Mouse (Mus musculus): ENCODE data around the gene Arhgef19. TPM values are rescaled to one million over a fixed set of nuclear protein-coding genes. Genes with fewer than 3 reads are reported as not detected.

The Arhgef19 gene
- polyA plus RNA-seq, 1 experiment from 2014 or later: 2.6 TPM

DNA sequence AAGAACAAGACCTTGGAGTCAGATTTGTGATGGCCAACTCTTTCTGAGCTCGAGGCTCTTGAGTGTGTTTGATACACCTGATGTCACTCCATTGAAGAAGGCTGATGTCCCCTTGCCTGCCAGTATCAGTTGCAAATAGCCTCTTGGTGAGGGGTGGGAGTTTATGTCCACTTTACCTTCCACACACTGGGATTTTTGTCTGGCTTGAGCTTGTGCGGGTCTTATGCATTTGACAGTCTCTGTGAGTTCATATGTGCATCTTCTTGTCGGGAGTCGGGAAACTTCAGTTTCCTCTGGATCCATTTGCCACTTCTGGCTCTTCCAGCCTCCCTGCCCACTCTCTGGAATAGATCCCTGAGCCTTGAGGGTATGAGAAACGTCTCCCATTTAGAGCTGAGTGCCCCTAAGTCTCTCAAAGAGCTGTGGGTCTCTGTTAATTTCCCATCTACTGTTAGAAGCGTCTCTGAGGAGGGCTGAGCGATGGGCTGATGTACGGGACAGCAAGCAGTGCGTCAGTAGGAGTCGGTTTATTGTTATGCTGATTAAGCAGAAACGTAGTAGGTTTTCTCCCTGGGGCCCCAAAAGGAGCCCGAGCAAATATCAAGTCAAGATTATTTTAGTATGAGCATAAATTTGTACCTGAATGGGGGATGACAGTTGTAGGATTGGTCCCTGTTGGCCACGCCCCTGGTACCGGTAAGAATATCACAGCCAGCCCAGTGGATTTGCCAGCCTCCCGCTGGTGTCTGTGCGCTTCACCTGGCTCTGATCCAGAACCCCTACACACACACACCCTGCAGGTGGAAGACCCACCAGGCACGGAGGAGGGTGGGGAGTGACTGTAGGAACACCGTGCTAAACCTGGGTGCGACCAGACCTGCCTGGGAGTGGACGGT, 559 bp upstream of the Arhgef19 start:
- Histone ChIP-seq H3K4me3 (peak overlapping the region; percentile 44), H3K4me2 (peak overlapping the region; percentile 82), H3K36me3 (no peaks in the 10 kb centered on the region), H3K27ac (ENCODE audit: poor library complexity, severe bottlenecking) (no peak overlapping the region), H3K4me1 (replicated peaks) (peaks cover 35% of the 10 kb centered on the region), H3K9me3 (replicated peaks) (no peaks in the 10 kb centered on the region), H3K9ac (peak overlapping the region; percentile 47; the same call in 1 of the 2 replicates), H3K27me3 (replicated peaks) (peaks cover 72% of the 10 kb centered on the region)
- 6% methylated on average over 20 of the region's 20 CpGs for WGBS
- ATAC-seq (ENCODE audit: insufficient number of reproducible peaks, low FRiP score): no peak

DNA sequence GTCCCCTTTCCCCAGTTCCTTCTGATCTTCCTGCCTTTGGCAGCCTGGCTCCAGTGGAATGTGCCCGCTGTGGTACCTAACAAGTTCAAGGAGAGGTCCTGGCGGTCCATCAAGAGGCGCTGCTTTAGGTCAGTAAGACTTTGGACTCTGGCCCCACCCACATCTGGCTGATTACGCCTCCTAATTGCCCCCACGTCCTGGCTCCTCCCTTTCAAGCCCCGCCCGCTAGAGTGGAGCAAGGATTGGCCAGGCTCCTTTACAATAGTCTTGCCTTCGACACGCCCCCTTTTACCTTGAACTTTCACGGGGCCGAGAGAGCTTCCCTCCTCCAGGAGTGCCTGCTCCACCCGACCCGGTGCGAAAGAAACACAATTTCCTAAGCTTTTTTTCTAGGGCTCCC, 1.3 kb downstream of the Arhgef19 start:
- Histone ChIP-seq H3K4me1 (replicated peaks) (peaks cover 42% of the 10 kb centered on the region), H3K27me3 (replicated peaks) (peaks cover 91% of the 10 kb centered on the region), H3K36me3 (no peaks in the 10 kb centered on the region), H3K9me3 (replicated peaks) (no peaks in the 10 kb centered on the region), H3K27ac (ENCODE audit: poor library complexity, severe bottlenecking) (no peak overlapping the region), H3K4me2 (peak overlapping the region; percentile 82), H3K4me3 (no peak overlapping the region), H3K9ac (no peak overlapping the region)
- peak; percentile 10; the same call in 1 of the 2 replicates for ATAC-seq (ENCODE audit: insufficient number of reproducible peaks, low FRiP score)
- WGBS: 2% methylated on average over 14 of the region's 14 CpGs

DNA sequence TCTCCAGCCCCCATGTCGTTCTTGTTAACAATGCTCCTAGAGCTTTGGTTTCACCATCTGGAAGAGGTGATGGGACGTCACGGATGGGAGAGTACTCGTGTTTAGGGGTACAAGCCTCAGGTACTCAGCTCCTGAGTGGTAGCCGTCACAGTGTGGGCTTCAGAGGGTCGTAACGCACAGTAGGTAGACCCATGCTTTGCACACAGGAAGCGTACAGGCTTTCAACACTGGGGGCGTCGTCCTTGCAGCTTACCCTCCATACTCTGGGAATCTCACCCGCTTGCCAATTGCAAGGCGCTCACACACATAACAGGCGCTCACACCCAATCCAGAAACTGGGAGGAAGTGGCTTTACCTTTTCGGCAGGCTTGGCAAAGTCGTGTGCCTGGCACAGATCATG, 2.6 kb downstream of the Arhgef19 start:
- H3K4me1 ChIP-seq (replicated peaks): peaks cover 54% of the 10 kb centered on the region
- H3K9ac ChIP-seq: no peak overlapping the region
- ATAC-seq (ENCODE audit: insufficient number of reproducible peaks, low FRiP score): no peak
- peaks cover 95% of the 10 kb centered on the region for H3K27me3 ChIP-seq (replicated peaks)
- H3K9me3 ChIP-seq (replicated peaks): no peaks in the 10 kb centered on the region
- H3K36me3 ChIP-seq: no peaks in the 10 kb centered on the region
- H3K4me2 ChIP-seq: no peak overlapping the region
- no peak overlapping the region for H3K27ac ChIP-seq (ENCODE audit: poor library complexity, severe bottlenecking)
- 24% methylated on average over 15 of the region's 15 CpGs for WGBS
- no peak overlapping the region for H3K4me3 ChIP-seq

DNA sequence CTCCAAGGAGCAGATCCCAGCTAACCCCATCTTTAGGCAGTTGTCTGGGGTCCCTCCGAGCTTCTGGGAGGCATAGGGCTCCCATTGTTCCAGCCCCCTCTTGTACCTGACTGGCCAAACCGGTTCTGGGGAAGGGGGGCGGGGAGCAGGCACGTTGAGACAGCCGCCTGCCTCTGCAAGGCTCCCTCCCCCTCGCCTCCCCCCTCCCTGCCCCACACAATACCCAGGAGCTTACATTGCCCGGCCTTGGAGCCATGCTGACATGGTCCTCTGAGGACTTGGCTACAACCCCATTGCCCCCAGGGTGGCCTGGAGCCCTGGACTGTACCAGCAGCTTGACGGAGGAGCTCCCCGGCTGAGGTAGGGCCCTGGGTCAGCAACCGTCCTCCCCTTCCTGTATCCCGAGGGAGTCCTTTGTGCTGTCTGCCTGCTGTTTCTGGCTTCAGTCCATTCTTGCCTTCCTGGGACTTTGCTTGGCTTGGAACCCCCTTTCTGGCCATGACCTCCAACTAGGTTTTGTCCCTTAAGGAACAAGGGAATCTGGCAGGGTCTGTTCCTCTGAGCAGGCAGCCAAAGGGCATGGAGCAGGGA, 3.4 kb downstream of the Arhgef19 start:
- Histone ChIP-seq H3K27me3 (replicated peaks) (peaks cover 97% of the 10 kb centered on the region), H3K9me3 (replicated peaks) (no peaks in the 10 kb centered on the region), H3K9ac (no peak overlapping the region), H3K4me3 (no peak overlapping the region), H3K4me1 (replicated peaks) (peaks cover 62% of the 10 kb centered on the region), H3K4me2 (0 out of 2 replicates have a peak overlapping the region, but pooled peaks have one; percentile 16), H3K36me3 (no peaks in the 10 kb centered on the region), H3K27ac (ENCODE audit: poor library complexity, severe bottlenecking) (no peak overlapping the region)
- no peak for ATAC-seq (ENCODE audit: insufficient number of reproducible peaks, low FRiP score)
- 15% methylated on average over 11 of the region's 11 CpGs for WGBS

DNA sequence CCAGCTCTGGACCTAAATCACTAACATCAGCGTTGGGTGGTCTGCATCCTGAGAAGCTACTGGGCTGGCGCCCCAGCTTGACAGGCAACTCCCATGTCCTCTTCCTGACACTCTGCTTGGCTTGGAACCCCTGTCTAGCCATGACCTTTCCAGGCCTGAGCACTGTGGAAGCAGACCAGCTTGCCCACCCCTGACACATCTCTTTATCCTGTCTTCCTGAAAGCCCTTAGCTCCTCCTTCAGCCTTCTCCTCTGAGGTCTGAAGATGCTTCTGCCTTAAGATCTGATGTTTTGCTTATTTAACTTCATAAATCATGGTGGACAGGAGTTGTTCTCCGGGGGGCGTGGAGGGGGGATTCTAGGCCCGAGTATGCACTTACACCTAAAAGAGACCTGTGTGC, 4.3 kb downstream of the Arhgef19 start:
- no peak overlapping the region for H3K4me3 ChIP-seq
- H3K4me2 ChIP-seq: no peak overlapping the region
- H3K27ac ChIP-seq (ENCODE audit: poor library complexity, severe bottlenecking): no peak overlapping the region
- peaks cover 98% of the 10 kb centered on the region for H3K27me3 ChIP-seq (replicated peaks)
- no peak for ATAC-seq (ENCODE audit: insufficient number of reproducible peaks, low FRiP score)
- H3K4me1 ChIP-seq (replicated peaks): peaks cover 70% of the 10 kb centered on the region
- no peaks in the 10 kb centered on the region for H3K9me3 ChIP-seq (replicated peaks)
- 57% methylated on average over 5 of the region's 5 CpGs for WGBS
- no peak overlapping the region for H3K9ac ChIP-seq
- no peaks in the 10 kb centered on the region for H3K36me3 ChIP-seq

DNA sequence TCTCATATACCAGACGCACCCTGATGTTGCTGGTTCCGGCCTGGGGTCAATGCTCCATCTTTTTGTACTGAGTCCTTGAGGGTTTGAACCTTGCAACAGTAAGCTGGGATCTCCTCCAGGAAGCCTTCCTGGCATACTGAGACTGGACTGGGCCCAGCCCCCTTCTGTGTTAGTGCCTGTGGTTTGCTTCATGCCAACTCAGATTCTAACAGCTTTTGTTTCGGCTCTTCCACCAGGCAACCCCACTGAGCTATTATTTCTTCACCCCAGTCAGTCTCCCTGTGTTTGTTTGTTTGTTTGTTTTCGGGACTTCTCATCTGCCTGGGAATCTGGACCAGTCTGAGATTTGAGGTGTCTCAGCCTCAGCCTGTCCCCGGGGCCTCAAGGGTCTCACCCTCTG, 5.1 kb downstream of the Arhgef19 start:
- Histone ChIP-seq H3K4me3 (no peak overlapping the region), H3K4me1 (replicated peaks) (peaks cover 64% of the 10 kb centered on the region), H3K9ac (no peak overlapping the region), H3K27me3 (replicated peaks) (peaks cover 98% of the 10 kb centered on the region), H3K4me2 (no peak overlapping the region), H3K9me3 (replicated peaks) (no peaks in the 10 kb centered on the region), H3K27ac (ENCODE audit: poor library complexity, severe bottlenecking) (peak overlapping the region; percentile 52; the same call in 1 of the 2 replicates), H3K36me3 (no peaks in the 10 kb centered on the region)
- WGBS: 55% methylated on average over 5 of the region's 5 CpGs
- no peak for ATAC-seq (ENCODE audit: insufficient number of reproducible peaks, low FRiP score)

DNA sequence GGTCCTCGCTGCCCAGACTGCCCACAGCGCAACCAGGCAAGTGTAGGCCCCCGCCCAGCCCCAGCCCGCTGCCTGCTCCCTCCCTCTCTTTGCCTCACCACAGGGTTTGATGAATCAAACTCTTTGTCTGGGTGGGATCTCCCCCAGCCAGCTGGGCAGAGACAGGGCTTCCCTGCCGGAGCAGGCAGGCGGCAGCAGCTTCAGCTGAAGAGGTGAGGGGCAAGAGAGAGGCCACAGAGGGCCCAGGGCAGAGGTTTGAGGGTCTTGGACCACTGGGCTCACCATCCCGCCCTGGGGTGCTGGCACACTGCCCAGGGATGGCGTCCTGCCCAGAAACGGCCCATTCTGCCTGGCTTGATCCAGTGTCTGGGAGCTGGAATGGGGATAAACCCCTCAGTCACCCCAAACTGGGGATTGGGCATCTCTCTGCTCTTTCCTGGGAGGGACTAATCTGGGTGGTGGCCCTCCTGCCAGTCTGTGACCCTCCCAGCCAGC, 5.7 kb downstream of the Arhgef19 start:
- H3K4me2 ChIP-seq: no peak overlapping the region
- H3K9me3 ChIP-seq (replicated peaks): no peaks in the 10 kb centered on the region
- peaks cover 59% of the 10 kb centered on the region for H3K4me1 ChIP-seq (replicated peaks)
- H3K27ac ChIP-seq (ENCODE audit: poor library complexity, severe bottlenecking): peak overlapping the region; percentile 52
- peaks cover 96% of the 10 kb centered on the region for H3K27me3 ChIP-seq (replicated peaks)
- no peak for ATAC-seq (ENCODE audit: insufficient number of reproducible peaks, low FRiP score)
- H3K9ac ChIP-seq: 0 out of 2 replicates have a peak overlapping the region, but pooled peaks have one; percentile 6
- H3K36me3 ChIP-seq: no peaks in the 10 kb centered on the region
- H3K4me3 ChIP-seq: no peak overlapping the region
- 17% methylated on average over 9 of the region's 9 CpGs for WGBS

DNA sequence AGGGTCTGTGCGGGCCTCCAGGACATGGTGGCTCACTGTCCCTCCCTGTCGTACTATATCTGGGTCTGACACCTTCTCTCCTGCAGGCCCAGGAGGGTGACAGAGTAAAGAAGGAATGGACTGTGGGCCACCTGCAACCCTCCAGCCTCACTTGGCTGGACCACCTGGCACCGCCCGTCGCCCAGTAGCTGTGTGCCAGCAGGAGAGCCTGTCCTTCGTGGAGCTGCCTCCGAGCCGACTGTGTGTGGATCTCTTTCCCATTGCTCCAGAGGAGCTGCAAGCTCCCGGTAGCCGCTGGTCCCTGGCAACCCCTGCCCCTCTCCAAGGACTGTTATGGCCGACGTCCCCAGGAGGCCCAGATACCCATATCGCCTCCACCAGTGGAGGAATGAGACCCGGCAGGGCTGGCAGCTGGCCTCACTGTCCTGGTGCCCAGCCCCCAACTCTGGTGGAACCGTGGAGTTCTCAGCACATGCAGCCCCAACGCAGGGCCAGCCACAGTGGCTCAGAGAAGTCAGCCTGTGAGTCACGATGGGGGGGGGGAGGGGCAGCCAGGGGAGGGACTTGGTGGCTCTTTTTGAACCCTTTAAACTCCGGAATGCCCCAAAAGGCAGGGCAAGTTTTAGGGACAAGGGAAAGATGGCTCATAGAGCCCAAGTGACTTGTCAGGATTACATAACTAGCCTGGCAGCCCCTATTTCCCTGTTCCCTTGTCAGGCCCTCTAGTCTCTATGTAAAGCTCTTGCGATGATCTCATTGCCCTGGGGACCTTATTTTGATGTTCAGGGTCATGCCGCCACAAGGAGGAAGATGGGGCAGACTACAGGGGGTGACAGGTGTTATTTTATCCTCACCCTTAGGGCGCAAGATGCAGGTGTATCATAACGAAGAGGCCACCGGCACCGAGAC, 7.0 kb downstream of the Arhgef19 start:
- H3K4me1 ChIP-seq (replicated peaks): peaks cover 48% of the 10 kb centered on the region
- no peaks in the 10 kb centered on the region for H3K36me3 ChIP-seq
- peak overlapping the region; percentile 30; the same call in 1 of the 2 replicates for H3K9ac ChIP-seq
- H3K9me3 ChIP-seq (replicated peaks): no peaks in the 10 kb centered on the region
- ATAC-seq (ENCODE audit: insufficient number of reproducible peaks, low FRiP score): no peak
- peaks cover 95% of the 10 kb centered on the region for H3K27me3 ChIP-seq (replicated peaks)
- WGBS: 15% methylated on average over 24 of the region's 24 CpGs
- peak overlapping the region; percentile 49 for H3K4me3 ChIP-seq
- H3K4me2 ChIP-seq: peak overlapping the region; percentile 67
- no peak overlapping the region for H3K27ac ChIP-seq (ENCODE audit: poor library complexity, severe bottlenecking)

DNA sequence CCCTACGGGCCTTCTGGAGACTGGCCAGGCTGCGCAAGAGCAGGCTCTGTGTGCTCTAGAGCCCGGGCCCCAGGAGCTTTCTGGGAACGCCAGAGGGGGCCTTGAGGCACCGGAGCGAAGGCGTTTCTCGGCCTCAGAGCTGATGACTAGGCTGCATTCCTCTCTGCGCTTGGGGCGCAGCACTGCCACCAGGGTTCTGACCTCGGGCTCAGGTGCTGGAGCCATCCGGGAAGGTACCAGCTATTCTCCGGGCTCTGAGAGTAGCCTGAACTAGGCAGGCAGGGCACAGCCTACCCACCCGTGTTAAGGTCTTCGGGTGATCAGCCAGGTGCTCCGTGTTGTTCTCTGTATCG, 7.7 kb downstream of the Arhgef19 start:
- no peak overlapping the region for H3K27ac ChIP-seq (ENCODE audit: poor library complexity, severe bottlenecking)
- WGBS: 5% methylated on average over 17 of the region's 17 CpGs
- H3K4me3 ChIP-seq: peak overlapping the region; percentile 49
- no peak for ATAC-seq (ENCODE audit: insufficient number of reproducible peaks, low FRiP score)
- H3K4me2 ChIP-seq: peak overlapping the region; percentile 67
- no peaks in the 10 kb centered on the region for H3K9me3 ChIP-seq (replicated peaks)
- H3K36me3 ChIP-seq: no peaks in the 10 kb centered on the region
- H3K4me1 ChIP-seq (replicated peaks): peaks cover 48% of the 10 kb centered on the region
- peaks cover 93% of the 10 kb centered on the region for H3K27me3 ChIP-seq (replicated peaks)
- peak overlapping the region; percentile 30; the same call in 1 of the 2 replicates for H3K9ac ChIP-seq

DNA sequence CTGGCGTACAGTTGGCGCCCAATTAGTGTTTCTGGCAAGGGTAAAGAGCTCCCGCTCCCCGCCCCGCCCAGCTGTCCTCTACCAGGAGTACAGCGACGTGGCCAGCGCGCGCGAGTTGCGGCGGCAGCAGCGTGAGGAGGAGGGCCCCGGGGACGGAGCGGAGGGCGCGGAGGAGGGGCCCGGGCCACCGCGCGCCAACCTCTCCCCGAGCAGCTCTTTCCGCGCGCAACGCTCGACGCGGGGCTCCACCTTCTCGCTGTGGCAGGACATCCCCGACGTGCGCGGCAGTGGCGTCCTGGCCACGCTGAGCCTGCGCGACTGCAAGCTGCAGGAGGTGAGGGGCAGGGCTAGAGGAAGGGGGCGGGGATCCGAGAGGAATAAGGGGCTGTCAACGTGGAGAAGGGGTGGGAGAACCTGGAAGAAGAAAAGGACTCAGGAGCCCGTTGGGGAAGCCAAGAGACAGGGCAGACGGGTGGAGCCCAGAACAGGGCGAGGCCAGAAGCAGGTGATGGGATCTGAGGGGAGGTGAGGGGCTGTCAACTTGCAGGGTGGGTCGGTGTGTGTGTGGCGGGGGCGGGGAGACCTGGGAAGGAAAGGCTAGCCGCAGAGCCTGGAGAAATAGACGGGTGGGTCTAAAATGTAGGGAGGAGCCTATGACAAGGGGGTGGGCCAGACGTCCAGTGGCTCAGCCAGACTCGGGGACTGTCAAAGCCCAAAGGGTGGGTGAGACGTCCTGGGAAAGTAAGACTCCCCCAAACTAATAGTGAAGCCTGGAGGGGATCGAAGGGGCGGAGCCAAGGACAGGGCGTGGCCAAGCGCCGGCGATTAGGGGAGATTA, 8.7 kb downstream of the Arhgef19 start:
- Histone ChIP-seq H3K9me3 (replicated peaks) (no peaks in the 10 kb centered on the region), H3K4me3 (peak overlapping the region; percentile 49), H3K27ac (ENCODE audit: poor library complexity, severe bottlenecking) (no peak overlapping the region), H3K4me1 (replicated peaks) (peaks cover 37% of the 10 kb centered on the region), H3K36me3 (no peaks in the 10 kb centered on the region), H3K4me2 (peak overlapping the region; percentile 67), H3K27me3 (replicated peaks) (peaks cover 85% of the 10 kb centered on the region), H3K9ac (peak overlapping the region; percentile 30)
- 1% methylated on average over 59 of the region's 60 CpGs for WGBS
- peak; percentile 17 for ATAC-seq (ENCODE audit: insufficient number of reproducible peaks, low FRiP score)

Data from heart, embryonic 12.5 days (tissue).